Mouse (Mus musculus) mouse trophoblast stem cell (cell line): ENCODE data around the gene Cd244a.

Experiments
- in situ Hi-C, 2 experiments: fragments of 300-500 bp; cut with MseI, MboI; formaldehyde crosslinking; loops; 2 replicates in 1 of 2; 3 replicates in 1 of 2; pipeline ENCODE4 v1.15.1; 2025

The Cd244a gene

DNA sequence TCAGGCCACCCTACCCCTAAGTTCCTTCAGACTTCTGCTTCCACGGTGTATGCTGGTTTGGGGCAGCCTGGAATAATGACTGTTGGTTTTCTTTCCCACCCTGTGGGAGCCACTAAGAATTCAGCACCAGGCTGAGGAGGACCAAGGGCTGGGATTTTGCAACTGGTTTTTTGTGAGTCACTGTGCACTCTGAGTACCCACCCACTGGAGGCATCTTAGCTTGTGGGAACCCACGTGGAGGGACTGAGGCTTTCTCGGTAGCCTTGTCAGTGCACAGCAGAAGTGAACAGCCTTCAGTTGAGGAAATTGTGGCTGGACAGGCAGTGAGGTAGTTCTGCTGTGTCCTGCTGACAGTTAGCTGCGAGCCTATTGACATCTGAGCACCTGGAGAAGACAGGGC is at the start of gene Cd244a:
Cd244a (plus strand) TSS at position 296 of the 400 bp plus-strand sequence.
- in situ Hi-C loops, result no loop called here

DNA sequence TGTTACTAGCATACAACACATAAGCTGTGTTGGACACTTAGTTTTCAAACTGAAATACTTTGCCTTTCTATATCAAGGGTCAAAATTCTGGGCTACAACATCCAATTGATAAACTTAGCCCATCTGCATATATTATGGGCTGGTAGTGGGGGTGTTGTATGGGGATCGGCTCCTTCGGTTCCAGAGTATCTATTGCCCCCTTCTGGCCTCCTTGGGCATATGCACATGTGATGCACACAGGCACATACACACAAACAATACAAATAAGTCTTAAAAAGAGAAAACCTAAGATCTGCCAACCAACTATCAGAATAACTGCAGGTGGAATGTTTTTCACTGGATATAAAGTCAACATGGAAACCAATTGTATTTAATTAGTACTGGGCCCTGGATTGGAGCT is 45.8 kb upstream of the Cd244a start:
- in situ Hi-C loops, result no loop called here

DNA sequence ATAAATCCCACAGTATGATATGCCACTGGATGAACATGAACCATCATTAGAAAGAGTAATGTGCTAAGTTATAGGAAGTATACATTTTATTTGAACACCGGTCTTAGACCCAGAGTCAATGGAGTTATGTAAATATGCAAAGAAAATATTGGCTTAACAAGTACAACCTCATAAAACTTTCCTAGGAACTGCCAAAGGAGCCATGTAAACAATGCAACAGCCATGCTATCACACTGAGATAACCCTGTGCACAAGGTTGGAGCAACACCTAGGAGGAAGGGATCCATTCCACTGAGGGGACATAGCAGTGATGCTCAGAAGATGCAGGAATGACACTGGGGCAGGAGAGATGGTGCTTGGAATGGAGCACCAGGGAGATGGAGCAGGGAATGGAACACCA is 45.2 kb upstream of the Cd244a start:
- in situ Hi-C loops, result no loop called here

DNA sequence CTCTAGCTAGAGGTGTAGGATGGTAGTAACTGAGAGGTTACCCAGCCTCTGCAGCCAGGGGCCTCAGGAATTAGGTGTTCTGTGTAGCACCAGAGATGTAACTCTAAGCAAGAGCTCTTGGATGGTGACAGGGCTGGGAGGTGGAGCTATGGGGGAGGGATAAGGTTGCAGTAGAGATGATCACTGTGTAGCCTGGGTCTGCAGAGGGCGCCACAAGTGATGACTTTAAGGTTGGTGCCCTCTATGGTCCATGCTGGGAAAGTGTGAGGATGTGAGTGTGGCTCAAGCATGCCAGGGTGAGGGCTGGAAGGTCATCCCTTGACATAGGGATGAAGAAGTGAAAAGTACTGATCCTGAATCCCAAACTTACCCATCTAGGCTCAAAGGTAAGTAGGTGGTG is 44.0 kb upstream of the Cd244a start:
- in situ Hi-C loops, result no loop called here

DNA sequence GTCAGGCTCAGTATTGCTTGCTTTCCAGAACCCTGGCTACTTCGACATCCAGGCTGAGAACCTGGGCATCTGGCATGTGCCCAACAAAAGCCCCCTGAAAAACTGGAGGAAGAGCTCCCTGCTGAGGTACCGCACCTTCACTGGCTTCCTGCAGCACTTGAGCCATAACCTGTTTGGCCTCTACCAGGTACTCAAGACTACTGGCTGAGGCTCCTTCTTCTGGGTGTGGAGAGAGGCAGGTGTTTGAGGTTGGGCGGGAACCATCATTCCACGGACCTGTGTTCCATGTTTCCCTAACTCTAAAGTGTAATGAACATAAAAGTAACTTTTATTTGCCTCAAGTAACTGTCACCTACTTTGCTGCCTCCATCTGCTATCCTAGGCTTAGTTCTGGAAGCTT is 43.4 kb upstream of the Cd244a start:
- in situ Hi-C loops, result no loop called here

DNA sequence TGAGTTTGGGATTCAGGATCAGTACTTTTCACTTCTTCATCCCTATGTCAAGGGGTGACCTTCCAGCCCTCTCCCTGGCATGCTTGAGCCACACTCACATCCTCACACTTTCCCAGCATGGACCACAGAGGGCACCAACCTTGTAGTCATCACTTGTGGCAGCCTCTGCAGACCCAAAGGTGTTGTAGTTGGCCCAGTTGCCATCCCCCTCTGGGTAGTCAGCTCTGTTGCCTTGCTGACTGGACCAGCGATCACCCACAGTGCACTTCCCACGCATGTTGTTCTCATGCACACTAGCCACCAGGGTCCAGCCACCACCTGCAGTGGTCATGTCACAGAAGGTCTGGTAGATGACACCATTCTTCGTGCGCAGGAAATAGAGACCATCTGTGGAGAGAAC is 27.6 kb upstream of the Cd244a start:
- in situ Hi-C loops, result no loop called here

DNA sequence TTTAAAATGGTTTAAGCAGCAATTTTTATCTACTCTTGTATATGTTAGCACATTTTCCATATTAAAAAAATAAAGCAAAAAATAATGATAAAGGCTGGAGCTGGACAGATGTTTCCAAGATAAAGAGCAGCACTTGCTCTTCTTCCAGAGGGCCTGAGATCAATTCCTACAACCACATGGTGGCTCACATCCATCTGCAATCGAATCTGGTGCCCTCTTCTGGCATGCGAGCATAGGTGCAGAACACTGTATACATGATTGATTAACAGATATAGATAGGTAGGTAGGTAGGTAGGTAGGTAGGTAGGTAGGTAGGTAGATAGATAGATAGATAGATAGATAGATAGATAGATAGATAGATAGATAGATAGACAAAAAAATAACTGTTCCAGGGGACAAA is 26.2 kb upstream of the Cd244a start:
- in situ Hi-C loops, result no loop called here

DNA sequence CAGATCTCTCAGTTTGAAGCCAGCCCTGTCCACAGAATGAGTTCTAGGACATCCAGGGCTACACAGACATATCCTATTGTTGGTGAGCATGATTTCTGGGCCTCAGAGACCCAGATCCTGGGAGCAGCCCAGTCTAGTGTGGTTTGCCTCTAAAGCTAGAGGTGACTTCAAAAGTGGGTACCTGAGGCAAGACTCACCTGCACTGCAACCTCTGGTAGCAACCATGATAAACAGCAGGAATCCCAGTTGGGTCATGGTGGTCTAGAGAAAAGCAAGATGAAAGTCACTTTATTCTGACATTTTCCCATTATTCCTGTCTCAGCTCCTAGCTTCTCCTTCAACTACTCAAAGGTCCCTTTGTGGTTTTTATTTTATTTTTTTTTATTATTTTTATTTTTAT is 24.4 kb upstream of the Cd244a start:
- in situ Hi-C loops, result no loop called here

DNA sequence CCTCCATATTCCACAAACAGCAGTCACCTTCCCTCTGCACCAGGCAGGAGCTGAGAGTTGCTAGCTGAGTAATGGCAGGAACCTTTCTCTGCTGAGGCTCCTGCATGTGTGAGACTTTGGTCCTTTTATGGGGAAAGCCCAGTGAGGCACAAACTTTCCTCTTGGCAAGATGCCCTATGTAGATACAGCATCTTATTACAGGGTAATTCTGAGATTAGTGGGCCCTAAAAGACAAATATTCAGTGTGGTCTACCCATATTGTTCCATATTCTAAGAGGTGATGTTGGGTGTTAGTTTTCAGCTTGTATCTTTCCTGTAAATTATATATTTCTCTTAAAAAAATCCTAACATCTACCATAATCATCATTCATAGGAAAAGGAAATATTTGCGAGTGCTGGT is 23.8 kb upstream of the Cd244a start, which contains the start of gene Itln1:
Itln1 (minus strand) TSS at position 101 of the 400 bp plus-strand sequence.
- in situ Hi-C loops, result no loop called here

DNA sequence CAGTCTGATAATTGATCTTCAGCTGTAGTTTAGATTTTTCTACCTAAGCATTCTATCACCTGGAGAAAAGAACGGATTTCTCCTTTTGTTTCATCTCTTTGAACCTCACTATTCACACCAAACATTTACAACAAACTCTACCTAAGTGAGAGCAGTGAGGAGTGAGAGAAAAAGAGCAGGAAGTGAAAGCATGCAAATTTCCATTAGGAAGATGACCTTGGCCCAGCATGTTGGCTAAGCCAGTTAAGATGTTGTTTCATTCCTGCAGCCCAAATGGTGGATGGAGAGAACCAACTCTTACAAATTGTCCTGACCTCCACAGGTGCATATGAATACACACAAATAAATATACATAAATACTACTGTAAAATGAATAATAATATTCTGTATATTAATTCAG is 18.3 kb upstream of the Cd244a start:
- in situ Hi-C loops, result no loop called here

DNA sequence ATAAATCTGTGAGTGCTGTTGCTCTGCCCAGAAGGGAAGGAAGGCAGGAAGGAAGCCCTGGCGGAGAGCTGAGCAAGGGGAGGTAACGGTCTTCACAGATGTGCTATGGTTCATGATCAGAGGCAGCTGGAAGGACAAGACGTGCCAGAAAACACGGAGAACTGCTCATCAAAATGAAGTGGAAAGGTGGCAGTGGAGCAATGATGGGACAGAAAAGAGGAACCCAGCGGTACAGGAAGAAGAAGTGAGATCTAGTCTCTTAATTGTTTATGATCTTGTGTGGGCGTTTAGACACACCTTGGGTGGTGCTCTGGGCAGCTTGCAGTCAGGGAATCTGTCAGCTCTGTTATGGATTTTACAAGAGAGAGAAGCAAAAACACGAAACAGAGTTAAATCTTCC is 7.7 kb upstream of the Cd244a start:
- in situ Hi-C loops, result no loop called here

DNA sequence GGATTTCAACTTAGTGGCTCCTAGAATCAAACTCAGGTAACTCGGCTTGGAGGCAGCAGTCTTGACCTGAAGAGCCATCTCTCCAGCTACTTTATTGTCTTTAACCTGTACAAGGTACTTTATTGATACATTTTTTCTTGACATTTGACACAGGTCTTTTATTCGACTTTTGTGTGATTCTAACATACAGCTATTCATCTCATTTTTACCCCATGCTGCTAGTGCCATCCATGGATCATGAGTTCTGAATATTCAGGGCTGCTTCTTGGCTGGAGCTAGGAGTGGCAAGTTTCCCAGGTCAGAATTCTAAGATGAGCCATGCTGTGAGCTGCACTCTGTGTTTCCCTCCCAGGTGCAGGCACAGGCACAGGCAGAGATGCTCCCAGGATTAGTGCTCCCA is 6.8 kb upstream of the Cd244a start:
- in situ Hi-C loops, result no loop called here

DNA sequence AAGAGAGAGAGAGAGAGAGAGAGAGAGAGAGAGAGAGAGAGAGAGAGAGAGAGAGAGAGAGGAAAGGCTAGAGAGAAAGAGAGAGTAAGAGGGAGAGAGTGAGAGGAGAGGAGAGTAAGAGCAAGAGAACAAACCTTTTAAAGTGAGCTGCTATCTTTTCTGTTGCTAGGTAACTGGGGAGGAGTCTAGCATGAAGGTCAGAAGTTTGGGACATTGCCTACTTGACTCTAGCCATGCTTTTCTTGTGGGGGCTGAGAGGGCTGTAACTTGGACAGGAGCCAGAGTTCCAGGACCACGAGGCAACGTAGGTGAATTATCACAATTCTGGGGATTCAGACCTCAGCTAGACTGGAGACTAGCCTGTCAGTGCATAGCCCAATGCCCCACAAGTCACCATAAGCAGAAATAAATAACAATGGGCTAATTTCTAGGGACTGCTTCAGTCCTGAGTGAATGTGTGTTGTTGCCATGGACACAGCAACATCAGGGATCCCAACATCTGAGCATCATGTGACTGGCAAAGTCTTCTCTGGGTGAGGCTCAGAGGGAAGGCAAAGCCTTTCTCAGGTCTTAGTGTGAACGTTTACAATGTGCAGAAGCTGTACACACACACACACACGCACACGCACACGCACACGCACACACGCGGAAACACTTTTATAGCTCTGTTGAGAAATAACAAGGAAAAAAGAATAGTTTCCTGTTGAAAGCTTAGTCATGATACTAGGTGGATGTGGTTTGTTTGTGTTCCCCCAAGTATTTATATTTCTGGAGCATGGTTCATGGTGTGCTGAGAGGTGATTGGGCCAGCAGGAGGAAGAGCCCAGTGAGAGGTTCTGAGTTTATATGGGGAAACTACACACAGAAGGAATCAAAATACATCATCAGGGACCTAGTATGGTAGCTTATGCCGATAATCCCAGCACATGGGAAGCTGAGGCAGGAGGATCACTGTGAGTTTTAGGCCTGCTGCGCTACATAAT is 5.3 kb upstream of the Cd244a start:
- in situ Hi-C loops, result no loop called here

DNA sequence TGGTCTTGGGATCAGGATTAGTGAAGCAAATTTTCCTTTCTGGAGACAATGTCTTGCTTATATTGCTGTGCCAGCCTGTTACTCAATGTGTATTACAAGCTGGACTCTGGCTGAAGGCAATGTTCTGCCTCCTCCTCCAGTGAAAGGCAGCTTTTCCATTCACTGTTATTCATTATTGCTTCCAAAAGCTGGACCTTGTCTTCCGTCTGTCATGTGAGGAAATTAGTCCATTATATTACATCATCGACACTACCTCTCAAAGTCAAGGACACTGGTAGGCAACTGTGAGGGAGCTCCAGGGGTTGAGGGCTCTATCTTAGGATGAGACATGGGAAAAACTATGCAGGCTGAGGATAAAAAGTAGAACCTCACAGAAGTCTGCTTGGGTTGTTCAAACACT is 2.6 kb upstream of the Cd244a start:
- in situ Hi-C loops, result no loop called here

DNA sequence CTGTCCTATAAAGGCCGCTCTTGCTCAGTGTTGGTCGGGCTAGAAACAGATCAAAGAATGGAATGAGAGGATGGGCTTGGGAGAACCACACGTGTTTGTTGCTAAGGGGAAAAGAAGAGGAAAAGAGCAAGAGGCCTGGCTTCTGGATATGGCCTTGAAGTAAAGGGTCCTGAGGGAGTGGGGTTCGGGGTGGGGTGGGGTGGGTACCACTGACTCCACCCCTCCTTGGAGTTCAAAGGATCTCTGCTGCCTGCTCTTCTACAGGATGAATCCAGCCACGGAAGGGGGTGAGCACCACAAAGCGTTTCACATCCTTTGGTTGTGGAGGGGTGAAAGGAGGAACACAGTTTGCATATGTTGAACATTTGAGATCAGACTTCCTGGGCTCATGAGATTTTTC is 586 bp upstream of the Cd244a start:
- in situ Hi-C loops, result no loop called here

DNA sequence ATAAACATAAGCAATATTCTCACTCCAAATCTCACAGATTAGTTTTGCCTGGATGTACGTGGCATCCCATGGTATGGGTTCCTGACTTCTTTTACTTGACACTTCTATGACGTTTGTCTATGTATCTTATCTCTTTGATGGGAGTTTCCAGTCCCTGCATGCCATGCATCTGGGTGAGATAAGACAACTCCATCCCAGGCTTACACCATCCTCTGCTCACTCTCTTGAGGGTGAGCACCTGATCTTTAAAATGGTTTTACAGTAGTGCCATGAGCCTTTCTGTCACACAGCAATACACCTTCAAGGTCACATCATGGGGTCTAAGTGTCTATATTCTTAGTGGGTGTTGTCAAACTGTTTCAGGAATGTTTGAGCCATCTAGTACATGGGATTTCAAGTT is 1.3 kb downstream of the Cd244a start:
- in situ Hi-C loops, result loop anchor here (5.0 to 10.0 kb wide), 2 partner anchors 33 to 55 kb away; partner anchors contain the start of gene Alyref2 (in 2 of the 2)

DNA sequence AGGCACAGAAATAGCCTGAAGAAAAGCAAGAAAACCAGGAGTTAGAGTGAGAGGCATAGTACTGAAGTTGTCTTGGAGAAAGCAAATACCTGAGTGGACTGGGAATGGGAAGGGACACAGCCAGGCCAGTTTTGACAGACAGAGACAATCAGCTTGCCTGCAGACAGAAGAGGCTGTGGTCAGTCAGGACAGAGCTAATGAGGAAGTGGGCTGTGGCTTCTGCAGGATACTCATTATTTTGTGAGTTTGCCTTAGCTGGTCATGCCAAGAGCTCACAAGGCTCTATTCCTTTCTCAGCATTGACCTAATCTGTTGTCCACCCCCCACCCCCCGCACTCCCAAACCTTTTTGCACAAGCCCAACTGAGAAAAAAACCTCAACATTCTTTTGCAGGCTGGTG is 2.2 kb downstream of the Cd244a start:
- in situ Hi-C loops, result loop anchor here (5.0 to 10.0 kb wide), 2 partner anchors 34 to 56 kb away; partner anchors contain the start of gene Alyref2 (in 2 of the 2)

DNA sequence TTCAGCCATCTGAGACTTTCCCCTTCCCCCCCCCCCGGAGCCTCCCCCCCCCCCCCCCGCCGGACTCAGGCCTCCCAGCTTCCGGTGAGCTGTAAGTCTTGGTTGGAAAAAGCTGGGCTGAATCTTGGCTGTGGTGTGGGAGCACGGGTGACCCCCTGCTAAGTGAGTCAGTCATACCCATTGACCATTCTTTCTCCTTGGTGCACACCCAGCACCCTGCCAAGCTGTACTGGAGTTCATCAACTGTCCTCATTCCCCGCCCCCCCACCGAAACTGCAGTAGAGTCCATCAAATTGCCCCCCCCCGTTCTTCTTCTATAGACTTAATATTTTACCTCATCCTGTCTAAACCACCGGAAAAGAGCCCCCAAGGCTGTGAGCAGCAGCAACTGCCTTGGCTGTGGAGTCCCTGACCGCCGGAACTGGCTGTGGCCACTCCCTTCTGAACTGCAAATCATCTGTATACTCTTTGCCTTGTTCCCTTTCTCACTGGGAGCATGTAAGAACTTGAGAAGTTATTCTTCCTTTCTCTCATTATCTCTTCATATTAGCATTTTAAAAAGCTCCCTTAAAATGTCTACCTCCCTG is 2.7 kb downstream of the Cd244a start:
- in situ Hi-C loops, result loop anchor here (5.0 to 10.0 kb wide), 2 partner anchors 34 to 57 kb away; partner anchors contain the start of gene Alyref2 (in 2 of the 2)

DNA sequence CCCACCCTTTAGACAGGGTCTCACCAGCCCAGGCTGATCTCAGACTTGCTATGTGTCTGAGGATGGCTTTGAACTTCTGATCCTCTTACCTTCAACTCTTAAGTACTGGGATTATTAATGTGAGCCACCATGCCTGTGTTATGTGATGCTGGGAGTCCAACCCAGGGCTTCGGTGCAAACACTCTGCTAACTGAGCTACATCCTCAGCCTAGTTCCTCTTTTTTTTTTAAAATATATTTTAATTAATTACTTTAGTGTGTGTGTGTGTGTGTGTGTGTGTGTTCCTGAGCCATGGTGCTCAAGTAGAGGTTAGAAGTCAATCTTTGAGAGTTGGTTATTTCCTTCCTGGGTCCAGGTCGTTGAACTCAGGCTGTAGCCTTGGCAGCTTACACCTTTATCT is 4.0 kb downstream of the Cd244a start:
- in situ Hi-C loops, result loop anchor here (5.0 to 10.0 kb wide), 2 partner anchors 36 to 58 kb away; partner anchors contain the start of gene Alyref2 (in 2 of the 2)

DNA sequence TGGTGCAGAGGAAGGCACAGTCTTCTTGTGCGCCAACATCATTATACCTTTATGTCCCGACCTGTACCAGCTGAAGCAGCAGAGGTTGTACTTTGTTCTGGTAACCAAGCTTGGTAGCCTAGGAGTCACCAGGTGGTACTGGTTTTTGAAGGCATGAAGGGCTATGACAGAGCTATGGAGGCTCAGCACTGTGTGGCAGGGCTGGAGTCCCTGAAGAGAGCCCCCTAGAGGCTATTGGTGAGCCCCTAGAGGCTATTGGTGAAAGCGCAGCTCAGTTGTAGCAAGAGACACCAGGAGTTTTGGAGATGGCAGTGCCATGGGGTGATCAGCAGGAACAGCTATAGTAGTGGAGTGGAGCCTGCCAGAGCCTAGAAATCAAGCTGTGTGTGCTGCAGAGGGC is 5.3 kb downstream of the Cd244a start:
- in situ Hi-C loops, result loop anchor here (5.0 to 10.0 kb wide), 2 partner anchors 37 to 59 kb away; partner anchors contain the start of gene Alyref2 (in 2 of the 2)

DNA sequence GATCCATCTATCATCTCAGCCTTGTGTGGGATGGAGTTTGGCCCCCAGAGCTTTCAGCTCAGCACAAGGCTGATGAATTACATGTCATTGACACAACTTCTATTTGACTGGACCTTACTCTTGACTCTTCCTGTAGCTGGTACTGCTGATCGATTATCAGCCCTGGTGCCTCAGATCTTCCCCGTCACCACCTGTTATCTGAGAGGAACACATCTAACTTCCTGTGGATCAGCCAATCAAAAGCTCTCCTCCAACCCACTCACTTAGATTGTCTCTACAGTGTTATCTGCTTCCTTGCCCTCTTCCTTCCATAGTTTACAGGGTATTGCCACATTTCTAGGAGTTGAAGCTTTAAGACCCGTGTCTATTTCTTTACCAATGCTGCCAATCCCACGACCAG is 6.9 kb downstream of the Cd244a start:
- in situ Hi-C loops, result loop anchor here (10.0 kb wide), 1 partner anchor 61 kb away; the partner anchor contains the start of gene Alyref2 (in 2 of the 2)

DNA sequence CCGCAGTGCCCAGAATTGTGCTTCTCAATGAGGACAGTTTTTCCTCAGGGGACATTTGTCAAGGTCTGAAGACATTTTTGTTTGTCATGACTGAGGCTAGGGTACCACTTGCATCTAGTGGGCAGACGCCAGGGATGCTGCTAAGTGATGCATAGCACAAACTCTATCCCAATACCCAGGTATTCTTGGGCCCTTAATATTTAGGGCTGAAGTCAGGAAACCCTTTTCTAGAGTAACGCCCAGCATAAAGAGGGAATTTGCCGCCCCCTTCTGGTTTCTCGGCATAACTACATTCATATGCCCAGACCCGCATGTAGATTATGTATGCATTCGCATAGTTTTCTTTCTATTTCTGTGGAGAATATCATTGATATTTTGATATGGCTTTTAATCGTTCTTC is 7.8 kb downstream of the Cd244a start:
- in situ Hi-C loops, result loop anchor here (10.0 kb wide), 1 partner anchor 62 kb away; the partner anchor contains the start of gene Alyref2 (in 2 of the 2)
